Mouse (Mus musculus): ENCODE results near the gene Med21. TPM values are rescaled to one million over a fixed set of nuclear protein-coding genes. Genes with fewer than 3 reads are reported as not detected.

Gene Med21
- polyA plus RNA-seq, 1 experiment from 2014 or later = 130 TPM

GRCm38 (mm10) chr6:146686463-146687196 lies 44.3 kb downstream of the Med21 start:
- Histone ChIP-seq H3K9ac (no peak overlapping the region), H3K4me1 (no peaks in the 10 kb centered on the region), H3K4me2 (replicated peaks) (no peak overlapping the region), H3K4me3 (no peak overlapping the region), H3K27ac (no peak overlapping the region), H3K36me3 (no peaks in the 10 kb centered on the region), H3K9me3 (no peaks in the 10 kb centered on the region), H3K27me3 (no peaks in the 10 kb centered on the region)
- ATAC-seq (ENCODE audit: insufficient number of reproducible peaks, insufficient read depth, low FRiP score, low TSS enrichment) = no peak
- 66% methylated on average over 5 of the region's 5 CpGs for WGBS

GRCm38 (mm10) chr6:146688010-146688409 lies 45.7 kb downstream of the Med21 start:
- no peak overlapping the region for H3K27ac ChIP-seq
- H3K4me1 ChIP-seq = no peaks in the 10 kb centered on the region
- ATAC-seq (ENCODE audit: insufficient number of reproducible peaks, insufficient read depth, low FRiP score, low TSS enrichment) = no peak
- no peak overlapping the region for H3K4me3 ChIP-seq
- H3K27me3 ChIP-seq = no peaks in the 10 kb centered on the region
- no peak overlapping the region for H3K4me2 ChIP-seq (replicated peaks)
- no peaks in the 10 kb centered on the region for H3K36me3 ChIP-seq
- no peaks in the 10 kb centered on the region for H3K9me3 ChIP-seq
- H3K9ac ChIP-seq = no peak overlapping the region
- WGBS = 86% methylated on average over 7 of the region's 7 CpGs

GRCm38 (mm10) chr6:146688861-146689260 lies 46.5 kb downstream of the Med21 start:
- Histone ChIP-seq H3K9ac (no peak overlapping the region), H3K4me2 (replicated peaks) (no peak overlapping the region), H3K36me3 (no peaks in the 10 kb centered on the region), H3K27ac (no peak overlapping the region), H3K4me1 (no peaks in the 10 kb centered on the region), H3K9me3 (no peaks in the 10 kb centered on the region), H3K27me3 (no peaks in the 10 kb centered on the region), H3K4me3 (no peak overlapping the region)
- 73% methylated on average over 5 of the region's 5 CpGs for WGBS
- ATAC-seq (ENCODE audit: insufficient number of reproducible peaks, insufficient read depth, low FRiP score, low TSS enrichment) = no peak

GRCm38 (mm10) chr6:146697767-146698166 lies 55.4 kb downstream of the Med21 start:
- H3K9ac ChIP-seq = no peak overlapping the region
- H3K9me3 ChIP-seq = no peaks in the 10 kb centered on the region
- H3K36me3 ChIP-seq = no peaks in the 10 kb centered on the region
- H3K4me2 ChIP-seq (replicated peaks) = no peak overlapping the region
- 83% methylated on average over 5 of the region's 5 CpGs for WGBS
- no peak overlapping the region for H3K27ac ChIP-seq
- H3K4me1 ChIP-seq = no peaks in the 10 kb centered on the region
- ATAC-seq (ENCODE audit: insufficient number of reproducible peaks, insufficient read depth, low FRiP score, low TSS enrichment) = no peak
- H3K27me3 ChIP-seq = no peaks in the 10 kb centered on the region
- H3K4me3 ChIP-seq = no peak overlapping the region

GRCm38 (mm10) chr6:146698376-146698775 lies 56.0 kb downstream of the Med21 start:
- Histone ChIP-seq H3K27ac (no peak overlapping the region), H3K4me2 (replicated peaks) (no peak overlapping the region), H3K9me3 (no peaks in the 10 kb centered on the region), H3K36me3 (no peaks in the 10 kb centered on the region), H3K27me3 (no peaks in the 10 kb centered on the region), H3K4me3 (no peak overlapping the region), H3K9ac (no peak overlapping the region), H3K4me1 (no peaks in the 10 kb centered on the region)
- 87% methylated on average over 4 of the region's 4 CpGs for WGBS
- ATAC-seq (ENCODE audit: insufficient number of reproducible peaks, insufficient read depth, low FRiP score, low TSS enrichment) = no peak

Other genes starting within 250 kb of the Med21 start
- gene Itpr2, start 140.3 kb upstream of the Med21 start, polyA plus RNA-seq (2016; fragmentation: Nextera tagmentation; extraction: Ambion mirVana) = 5.9 and 8.4 TPM in 2 replicates
- 85.3 and 87.8 TPM in 2 replicates for gene Fgfr1op2, start 65.3 kb upstream of the Med21 start, polyA plus RNA-seq (2016; fragmentation: Nextera tagmentation; extraction: Ambion mirVana)
- 75.6 and 80.9 TPM in 2 replicates for gene Ints13, start 64.7 kb upstream of the Med21 start, polyA plus RNA-seq (2016; fragmentation: Nextera tagmentation; extraction: Ambion mirVana)
- 37.0 and 38.4 TPM in 2 replicates for gene Tm7sf3, start 277 bp downstream of the Med21 start, polyA plus RNA-seq (2016; fragmentation: Nextera tagmentation; extraction: Ambion mirVana)
- 19.5 and 20.1 TPM in 2 replicates for gene Stk38l, start 82.4 kb downstream of the Med21 start, polyA plus RNA-seq (2016; fragmentation: Nextera tagmentation; extraction: Ambion mirVana)
- gene Arntl2, start 153.5 kb downstream of the Med21 start, polyA plus RNA-seq (2016; fragmentation: Nextera tagmentation; extraction: Ambion mirVana) = 7.1 and 8.8 TPM in 2 replicates
- not detected in 2 replicates for gene Smco2, start 207.6 kb downstream of the Med21 start, polyA plus RNA-seq (2016; fragmentation: Nextera tagmentation; extraction: Ambion mirVana)
- gene Ppfibp1, start 245.9 kb downstream of the Med21 start, polyA plus RNA-seq (2016; fragmentation: Nextera tagmentation; extraction: Ambion mirVana) = 55.7 and 57.6 TPM in 2 replicates

All from embryonic facial prominence, embryonic 12.5 days (tissue).